Mouse (Mus musculus) G1E-ER4 (cell line): ENCODE results near the gene Lgi2. TPM values are rescaled to one million over a fixed set of nuclear protein-coding genes. Genes with fewer than 3 reads are reported as not detected.

Source experiments
- GATA1 ChIP-seq: IDR thresholded peaks from one replicate; pipeline ENCODE4 v1.8.0; 2012; ENCODE audit warnings: low read length, inconsistent platforms
- polyA plus RNA-seq: library from polyadenylated mRNA; stranded (reverse); fragments of >175 nt; gene quantifications from 2 replicates; pipeline ENCODE4 v1.2.3, GENCODE M21; 2012

Lgi2 gene
- not detected in 2 replicates for polyA plus RNA-seq

DNA sequence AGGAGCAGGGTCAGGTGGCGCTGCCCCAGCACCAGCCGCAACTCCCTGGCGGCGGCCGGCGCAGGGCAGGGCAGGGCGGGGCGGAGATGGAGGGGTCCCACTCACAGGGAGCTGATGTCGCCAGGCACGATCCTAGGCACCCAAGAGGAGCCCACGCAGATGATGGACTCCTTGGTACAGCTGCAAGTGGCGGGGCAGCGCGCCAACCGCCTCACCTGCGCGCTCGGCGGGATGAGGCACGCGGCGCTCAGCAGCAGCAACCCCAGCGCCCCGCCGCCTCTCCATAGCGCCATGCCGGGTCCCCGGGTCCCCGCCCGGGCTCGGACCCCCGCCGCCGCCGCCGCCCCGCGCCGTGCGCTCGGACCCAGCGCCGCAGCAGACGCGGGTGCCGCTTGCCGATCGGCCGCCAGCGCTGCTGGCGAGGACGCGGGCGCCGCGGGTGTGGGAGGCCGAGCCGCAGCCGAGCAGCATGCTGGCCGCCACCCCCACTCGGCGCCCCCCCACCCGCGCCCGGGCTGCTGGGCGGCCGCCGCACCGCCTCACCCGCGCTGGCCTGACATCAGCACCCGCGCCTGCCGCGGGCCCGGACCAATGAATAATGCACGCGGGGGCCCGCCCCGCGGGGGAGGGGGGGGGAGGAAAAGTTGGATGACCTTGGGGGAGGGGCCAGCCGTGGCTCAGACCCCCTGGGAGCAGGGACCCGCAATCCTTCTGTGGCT lies at the start of gene Lgi2:
TSS of gene Lgi2 (minus strand) at position 650 of the 719 bp plus-strand sequence.
- no peak for TF ChIP-seq GATA1

GRCm38 (mm10) chr5:52615421-52615820 lies 49.2 kb upstream of the Lgi2 start:
- no peak for TF ChIP-seq GATA1

- no peak for TF ChIP-seq GATA1
These were observed 48.4 kb upstream of the Lgi2 start for GRCm38 (mm10) chr5:52614686-52615085.

GRCm38 (mm10) chr5:52612776-52613175 lies 46.5 kb upstream of the Lgi2 start:
- no peak for TF ChIP-seq GATA1

DNA sequence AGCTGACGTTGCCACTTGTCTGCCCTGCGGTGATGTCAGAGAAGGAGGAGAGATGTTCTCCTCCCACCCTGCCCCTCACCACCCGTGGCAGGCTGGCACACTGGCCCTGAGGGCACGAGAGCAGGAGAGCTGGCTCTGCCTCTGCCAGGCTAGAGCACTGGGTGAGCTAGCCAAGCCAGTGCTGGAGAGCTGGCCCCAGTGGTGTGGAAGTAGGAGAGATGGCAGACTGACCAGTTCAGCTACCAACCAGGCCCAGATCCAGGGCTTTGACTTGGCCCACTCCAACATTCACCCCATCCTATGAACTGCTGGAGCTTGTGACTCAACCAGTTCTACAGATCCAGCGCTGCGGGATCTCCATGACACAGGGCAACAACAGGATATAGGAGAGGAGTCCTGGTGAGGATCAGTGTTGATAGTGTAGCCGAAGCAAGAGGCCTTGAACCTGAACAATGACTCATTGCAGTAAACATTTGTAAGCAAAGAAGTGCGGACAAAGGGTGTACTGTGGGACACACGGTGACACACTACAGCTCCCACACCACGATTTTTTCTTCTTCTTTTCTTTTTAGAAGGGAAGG lies 45.1 kb upstream of the Lgi2 start:
- no peak for TF ChIP-seq GATA1

DNA sequence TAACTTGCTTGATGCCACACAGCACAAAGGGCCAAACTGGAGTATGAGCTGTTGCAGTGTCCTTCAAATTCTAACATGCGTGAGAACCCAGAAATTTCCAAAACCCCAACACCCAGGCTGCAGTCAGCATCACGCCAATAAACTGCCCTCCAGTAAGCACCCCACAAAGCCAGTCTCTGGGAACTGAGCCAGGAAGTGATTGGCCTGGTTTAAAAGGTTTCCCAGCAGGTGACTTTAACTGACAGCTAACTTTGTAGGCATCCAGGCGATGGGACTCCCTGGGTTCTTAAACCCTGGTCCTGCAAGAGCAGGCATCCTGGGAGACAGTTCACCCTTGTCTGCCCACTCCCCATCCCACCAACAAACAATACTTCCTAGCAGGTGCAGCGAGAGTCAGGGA lies 44.0 kb upstream of the Lgi2 start:
- TF ChIP-seq GATA1, result no peak

- no peak for TF ChIP-seq GATA1
These were observed 43.4 kb upstream of the Lgi2 start for GRCm38 (mm10) chr5:52609672-52610071.

DNA sequence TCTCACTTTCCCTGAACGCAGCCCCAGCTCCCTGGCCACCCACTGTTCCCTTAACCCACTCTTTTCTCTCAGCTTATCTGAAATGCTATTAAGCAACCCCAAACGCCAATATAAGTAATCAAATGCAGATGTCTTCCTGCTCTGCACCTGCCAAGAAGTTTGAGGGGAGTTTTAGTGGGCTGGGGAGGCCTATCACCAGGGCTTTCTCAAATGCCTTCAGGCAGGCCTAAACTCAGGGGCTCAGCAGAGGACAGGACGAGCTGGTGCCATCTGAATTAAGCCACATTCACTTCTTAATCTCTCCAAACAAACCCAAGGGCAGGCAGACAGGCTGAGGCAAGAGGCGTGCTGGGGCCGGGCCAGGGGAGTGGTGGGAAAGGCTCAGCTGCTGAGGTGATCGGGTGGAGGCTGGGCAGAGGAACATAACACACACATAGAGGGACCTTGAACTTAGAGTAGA lies 38.4 kb upstream of the Lgi2 start:
- no peak for TF ChIP-seq GATA1

DNA sequence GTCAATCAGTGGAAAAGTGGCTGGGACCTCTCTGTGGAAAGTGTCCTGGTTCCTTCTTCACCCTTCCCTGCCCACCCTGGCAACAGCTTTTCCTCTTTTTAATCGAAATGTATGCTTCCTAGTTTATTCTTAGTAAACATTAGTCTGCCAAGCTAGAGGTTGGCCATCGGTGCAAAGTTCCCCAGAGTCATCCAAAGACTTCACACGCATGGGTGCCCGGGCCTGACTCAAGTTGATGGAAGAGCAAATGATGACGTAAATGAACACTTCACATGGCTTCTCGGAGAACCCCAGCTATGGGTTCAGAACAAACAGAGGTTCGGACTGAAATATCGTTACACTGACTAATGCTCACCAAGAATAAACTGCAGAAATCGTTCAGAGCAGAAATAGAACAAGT lies 24.4 kb upstream of the Lgi2 start:
- no peak for TF ChIP-seq GATA1

GRCm38 (mm10) chr5:52588650-52589049 lies 22.4 kb upstream of the Lgi2 start:
- no peak for TF ChIP-seq GATA1

DNA sequence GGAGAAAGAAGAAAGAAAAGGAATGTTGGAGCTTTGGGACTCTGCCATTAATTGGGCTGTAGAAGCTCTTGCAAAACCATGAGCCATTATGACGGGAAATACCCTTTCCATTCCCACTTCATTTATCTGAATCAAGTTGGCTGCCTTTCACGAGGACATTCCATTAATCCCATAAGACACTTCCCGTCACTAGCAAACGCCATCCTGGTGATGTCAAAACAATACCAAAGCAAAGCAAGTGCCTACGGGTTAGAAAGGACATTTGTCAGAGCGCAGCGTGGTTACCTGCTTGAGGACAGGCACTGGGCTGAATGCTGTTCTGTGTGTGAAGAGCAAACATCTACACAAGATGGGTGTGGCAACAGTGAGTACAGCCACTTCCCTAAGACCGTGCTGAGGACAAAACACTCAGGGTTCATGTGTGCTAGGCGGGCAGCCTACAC lies 21.1 kb upstream of the Lgi2 start:
- TF ChIP-seq GATA1, result no peak

DNA sequence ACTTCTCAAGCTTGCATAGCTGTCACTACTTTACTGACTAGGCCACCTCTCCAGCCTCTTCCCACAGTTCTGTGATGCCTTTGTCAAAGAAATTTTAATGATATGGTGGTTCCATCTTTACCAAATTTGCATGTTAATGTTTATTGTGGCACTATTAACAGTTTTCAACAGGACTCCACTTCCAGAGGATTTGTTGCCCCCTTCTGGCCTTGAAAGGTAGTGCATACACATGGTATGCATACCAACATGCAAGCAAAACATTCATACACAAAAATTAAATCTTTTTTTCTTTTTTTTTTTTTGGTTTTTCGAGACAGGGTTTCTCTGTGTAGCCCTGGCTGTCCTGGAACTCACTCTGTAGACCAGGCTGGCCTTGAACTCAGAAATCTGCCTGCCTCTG lies 6.3 kb upstream of the Lgi2 start:
- TF ChIP-seq GATA1, result no peak

- no peak for TF ChIP-seq GATA1
These were observed 4.5 kb upstream of the Lgi2 start for GRCm38 (mm10) chr5:52570746-52571145.

- no peak for TF ChIP-seq GATA1
These were observed 949 bp downstream of the Lgi2 start for GRCm38 (mm10) chr5:52565214-52565812.

- no peak for TF ChIP-seq GATA1
These were observed 1.9 kb downstream of the Lgi2 start for GRCm38 (mm10) chr5:52564351-52564750.

GRCm38 (mm10) chr5:52560240-52560639 lies 6.0 kb downstream of the Lgi2 start:
- no peak for TF ChIP-seq GATA1

GRCm38 (mm10) chr5:52555526-52555925 lies 10.7 kb downstream of the Lgi2 start:
- no peak for TF ChIP-seq GATA1
